Mouse (Mus musculus) Patski (cell line): Measurements from ENCODE around the gene Grin2a. TPM values are rescaled to one million over a fixed set of nuclear protein-coding genes. Genes with fewer than 3 reads are reported as not detected.
A peak's percentile ranks its signal among the peaks of the same experiment; 100 is the strongest.
"Not testable (repeated sequence)": the region's sequence is repeated elsewhere in the genome, so short reads cannot be mapped to it uniquely, and the experiment has no call there.

Experiments used
- ATAC-seq: fragments of 100-300 bp; one replicate; pipeline ENCODE4 v1.8.0; 2021
- CTCF ChIA-PET: fragments of 350-600 bp; sonication (Branson Sonifier 250); formaldehyde crosslinking; loops from one replicate; lab custom pipeline; 2022; ENCODE audit warnings: inconsistent platforms; lab: Charles Lee
- POLR2A ChIA-PET: fragments of 350-600 bp; sonication (Branson Sonifier 250); formaldehyde crosslinking; loops from one replicate; lab custom pipeline; 2022; ENCODE audit warnings: antibody characterized with exemption, inconsistent platforms; lab: Charles Lee
- DNase-seq: peaks from one replicate; pipeline ENCODE4 v3.0.0-alpha.2; 2011; ENCODE audit warnings: low read depth, low spot score
- H3K27me3 ChIP-seq: fragments of 371-371 bp; one replicate; pipeline ENCODE4 v1.5.1; 2021
- CTCF ChIP-seq: fragments of 100-300 bp; IDR thresholded peaks from one replicate; pipeline ENCODE4 v1.5.1; 2021
- in situ Hi-C: fragments of 300-500 bp; cut with MboI; formaldehyde crosslinking; loops from 3 replicates; pipeline ENCODE4 v1.11.1; 2018; ENCODE audit warnings: low pct_unique_long_range_greater_than_20kb, mixed read lengths
- polyA plus RNA-seq: library from polyadenylated mRNA; unstranded; gene quantifications from one replicate; pipeline ENCODE4 v1.2.3, GENCODE M21; 2021

Gene Grin2a
- polyA plus RNA-seq, 1 experiment from 2014 or later: 0.42 TPM

GRCm38 (mm10) chr16:9665896-9666295 is 329.5 kb downstream of the Grin2a start:
- TF ChIP-seq CTCF: no peak
- ATAC-seq: no peak
- in situ Hi-C loops: no loop called here
- POLR2A ChIA-PET: no interaction called here
- CTCF ChIA-PET: no interaction called here
- H3K27me3 ChIP-seq: peaks cover 3% of the 10 kb centered on the region
- DNase-seq: no peak

- ATAC-seq: no peak
Measured at GRCm38 (mm10) chr16:9664060-9664459, 331.3 kb downstream of the Grin2a start.

GRCm38 (mm10) chr16:9663508-9663907 is 331.9 kb downstream of the Grin2a start:
- ChIA-PET POLR2A (no interaction called here), CTCF (interaction anchor here (1.0 to 1.3 kb wide), 3 partner anchors 11 to 14 kb away, joined by 3 read pairs; no protein-coding TSS in a partner anchor)
- DNase-seq (no peak), ATAC-seq (no peak)
- peaks cover 6% of the 10 kb centered on the region for H3K27me3 ChIP-seq
- no peak for TF ChIP-seq CTCF
- in situ Hi-C loops: no loop called here

More at GRCm38 (mm10) chr16:9664060-9664459, 331.3 kb downstream of the Grin2a start:
- in situ Hi-C loops: no loop called here
- CTCF ChIA-PET: interaction anchor here (1.0 to 1.3 kb wide), 3 partner anchors 10 to 14 kb away, joined by 3 read pairs; no protein-coding TSS in a partner anchor
- POLR2A ChIA-PET: interaction anchor here (0.6 kb wide), 1 partner anchor 327 kb away, joined by 9 read pairs; no protein-coding TSS in a partner anchor
- DNase-seq: no peak
- no peak for TF ChIP-seq CTCF
- peaks cover 6% of the 10 kb centered on the region for H3K27me3 ChIP-seq

GRCm38 (mm10) chr16:9625652-9626444 is 369.5 kb downstream of the Grin2a start:
- DNase-seq (no peak), ATAC-seq (no peak)
- H3K27me3 ChIP-seq: peaks cover 4% of the 10 kb centered on the region
- ChIA-PET CTCF (interaction anchor here (1.2 to 1.3 kb wide), 2 partner anchors 10 to 12 kb away, joined by 3 read pairs; no protein-coding TSS in a partner anchor), POLR2A (interaction anchor here (1.3 kb wide), 1 partner anchor 61 kb away, joined by 4 read pairs; no protein-coding TSS in a partner anchor)
- TF ChIP-seq CTCF: no peak
- in situ Hi-C loops: no loop called here

- CTCF ChIA-PET: interaction anchor here (1.3 kb wide), 1 partner anchor 14 kb away, joined by 3 read pairs; no protein-coding TSS in a partner anchor
- no peak for TF ChIP-seq CTCF
- in situ Hi-C loops: no loop called here
- ATAC-seq (no peak), DNase-seq (no peak)
- H3K27me3 ChIP-seq: peaks cover 4% of the 10 kb centered on the region
- POLR2A ChIA-PET: interaction anchor here (1.3 kb wide), 1 partner anchor 62 kb away, joined by 4 read pairs; no protein-coding TSS in a partner anchor
Measured at GRCm38 (mm10) chr16:9624346-9624745, 371.0 kb downstream of the Grin2a start.

- POLR2A ChIA-PET: no interaction called here
- no peak for TF ChIP-seq CTCF
- CTCF ChIA-PET: no interaction called here
- in situ Hi-C loops: no loop called here
- DNase-seq: no peak
- no peaks in the 10 kb centered on the region for H3K27me3 ChIP-seq
- ATAC-seq: no peak
Measured at GRCm38 (mm10) chr16:9618206-9618605, 377.2 kb downstream of the Grin2a start.

- ATAC-seq: peak; percentile 93
Measured at GRCm38 (mm10) chr16:9617215-9617614, 378.1 kb downstream of the Grin2a start.

GRCm38 (mm10) chr16:9616807-9617206 is 378.6 kb downstream of the Grin2a start:
- ChIA-PET POLR2A (no interaction called here), CTCF (no interaction called here)
- TF ChIP-seq CTCF: no peak
- DNase-seq (no peak), ATAC-seq (no peak)
- H3K27me3 ChIP-seq: no peaks in the 10 kb centered on the region
- in situ Hi-C loops: no loop called here

More at GRCm38 (mm10) chr16:9617215-9617614, 378.1 kb downstream of the Grin2a start:
- POLR2A ChIA-PET: no interaction called here
- CTCF ChIA-PET: no interaction called here
- in situ Hi-C loops: no loop called here
- no peaks in the 10 kb centered on the region for H3K27me3 ChIP-seq
- DNase-seq: peak; percentile 51
- no peak for TF ChIP-seq CTCF

GRCm38 (mm10) chr16:9612596-9612995 is 382.8 kb downstream of the Grin2a start:
- POLR2A ChIA-PET, DNase-seq, CTCF ChIA-PET, in situ Hi-C loops, ATAC-seq, H3K27me3 ChIP-seq: not testable (repeated sequence)

- ChIA-PET POLR2A (no interaction called here), CTCF (no interaction called here)
- in situ Hi-C loops: no loop called here
- no peaks in the 10 kb centered on the region for H3K27me3 ChIP-seq
- DNase-seq (no peak), ATAC-seq (no peak)
- TF ChIP-seq CTCF: no peak
Measured at GRCm38 (mm10) chr16:9607432-9607831, 387.9 kb downstream of the Grin2a start.

GRCm38 (mm10) chr16:9603983-9604382 is 391.4 kb downstream of the Grin2a start:
- POLR2A ChIA-PET: no interaction called here
- no peaks in the 10 kb centered on the region for H3K27me3 ChIP-seq

More at GRCm38 (mm10) chr16:9603983-9604382, 391.4 kb downstream of the Grin2a start:
- in situ Hi-C loops: no loop called here
- DNase-seq (no peak), ATAC-seq (no peak)
- CTCF ChIA-PET: no interaction called here
- TF ChIP-seq CTCF: no peak
